Mouse (Mus musculus): ENCODE measurements at regions not wholly inside any gene's neighbourhood (a gene's known extent, or its start where the extent isn't known, plus 50 kb on each side); places are given as distances from the start of the nearest gene placed in this dataset.
A peak's percentile ranks its signal among the peaks of the same experiment; 100 is the strongest.

GRCm38 (mm10) chr4:8380711-8381338 lies 142.0 kb upstream of the Car8 start:
- ATAC-seq (ENCODE audit: extremely low read depth, insufficient number of reproducible peaks, low FRiP score, poor library complexity, severe bottlenecking), result peak; percentile 53; the same call in 1 of the 2 replicates

- no peak for ATAC-seq (ENCODE audit: extremely low read depth, insufficient number of reproducible peaks, low FRiP score, poor library complexity, severe bottlenecking)
Measured at GRCm38 (mm10) chr4:8374737-8375489, 136.1 kb upstream of the Car8 start.

- ATAC-seq (ENCODE audit: extremely low read depth, insufficient number of reproducible peaks, low FRiP score, poor library complexity, severe bottlenecking), result no peak
Measured at GRCm38 (mm10) chr4:8374061-8374460, 135.2 kb upstream of the Car8 start.

- ATAC-seq (ENCODE audit: extremely low read depth, insufficient number of reproducible peaks, low FRiP score, poor library complexity, severe bottlenecking), result no peak
Measured at GRCm38 (mm10) chr4:8372069-8372468, 133.2 kb upstream of the Car8 start.

GRCm38 (mm10) chr4:8370786-8371185 lies 131.9 kb upstream of the Car8 start:
- ATAC-seq (ENCODE audit: extremely low read depth, insufficient number of reproducible peaks, low FRiP score, poor library complexity, severe bottlenecking), result no peak

GRCm38 (mm10) chr4:8367487-8368276 lies 128.8 kb upstream of the Car8 start:
- no peak for ATAC-seq (ENCODE audit: extremely low read depth, insufficient number of reproducible peaks, low FRiP score, poor library complexity, severe bottlenecking)

- no peak for ATAC-seq (ENCODE audit: extremely low read depth, insufficient number of reproducible peaks, low FRiP score, poor library complexity, severe bottlenecking)
Measured at GRCm38 (mm10) chr4:8366978-8367377, 128.1 kb upstream of the Car8 start.

- no peak for ATAC-seq (ENCODE audit: extremely low read depth, insufficient number of reproducible peaks, low FRiP score, poor library complexity, severe bottlenecking)
Measured at GRCm38 (mm10) chr4:8362409-8362808, 123.6 kb upstream of the Car8 start.

- ATAC-seq (ENCODE audit: extremely low read depth, insufficient number of reproducible peaks, low FRiP score, poor library complexity, severe bottlenecking), result no peak
Measured at GRCm38 (mm10) chr4:8361931-8362330, 123.1 kb upstream of the Car8 start.

GRCm38 (mm10) chr4:8361305-8361704 lies 122.5 kb upstream of the Car8 start:
- ATAC-seq (ENCODE audit: extremely low read depth, insufficient number of reproducible peaks, low FRiP score, poor library complexity, severe bottlenecking), result no peak

- no peak for ATAC-seq (ENCODE audit: extremely low read depth, insufficient number of reproducible peaks, low FRiP score, poor library complexity, severe bottlenecking)
Measured at GRCm38 (mm10) chr4:8357443-8357842, 118.6 kb upstream of the Car8 start.

GRCm38 (mm10) chr4:8341928-8342327 lies 103.1 kb upstream of the Car8 start:
- no peak for ATAC-seq (ENCODE audit: extremely low read depth, insufficient number of reproducible peaks, low FRiP score, poor library complexity, severe bottlenecking)

GRCm38 (mm10) chr4:8309241-8309987 lies 70.6 kb upstream of the Car8 start:
- peak; percentile 63; the same call in 1 of the 2 replicates for ATAC-seq (ENCODE audit: extremely low read depth, insufficient number of reproducible peaks, low FRiP score, poor library complexity, severe bottlenecking)

- no peak for ATAC-seq (ENCODE audit: extremely low read depth, insufficient number of reproducible peaks, low FRiP score, poor library complexity, severe bottlenecking)
Measured at GRCm38 (mm10) chr4:8292563-8292962, 53.7 kb upstream of the Car8 start.

GRCm38 (mm10) chr4:8291528-8292492 lies 53.0 kb upstream of the Car8 start:
- ATAC-seq (ENCODE audit: extremely low read depth, insufficient number of reproducible peaks, low FRiP score, poor library complexity, severe bottlenecking), result no peak

- no peak for ATAC-seq (ENCODE audit: extremely low read depth, insufficient number of reproducible peaks, low FRiP score, poor library complexity, severe bottlenecking)
Measured at GRCm38 (mm10) chr4:8289901-8290300, 51.1 kb upstream of the Car8 start.

Measured in neutrophil, adult 5-6 weeks (primary cell).